In genomic region chr9:14342041-14342668, GRCm38 (mm10) we compare ENCODE assay signal across 9 mouse cellular contexts. TPM values are rescaled to one million over a fixed set of nuclear protein-coding genes. Genes with fewer than 3 reads are reported as not detected.
A peak's percentile ranks its signal among the peaks of the same experiment; 100 is the strongest.
DNase-seq lines count a peak whose midpoint lies in the region; ATAC-seq lines count a peak whose summit lies in the region.
"Had no signal": no experiment of that assay in that cellular context is flagged by ENCODE, and none has a peak within 500 bp of the region (broad histone marks: within the 10 kb centered on the region; RNA-seq: fewer than 3 reads in every experiment).

No protein-coding gene starts in this region.

- peak; percentile 85 to 86 for DNase-seq in B cell, adult 2 months
- peak; percentile 40 for DNase-seq in adrenal gland, adult 8-10 months
- DNase-seq in embryo, embryonic 9.5 days (ENCODE audit: extremely low spot score), result peak; percentile 72
- DNase-seq in kidney, postnatal 14 days, result peak; percentile 79
- DNase-seq in testis, postnatal 10 days (ENCODE audit: low spot score), result peak; percentile 84

- no peak overlapping the region for H3K27ac ChIP-seq in heart, embryonic 12.5 days (ENCODE audit: poor library complexity, severe bottlenecking)
- no peak overlapping the region for H3K27ac ChIP-seq in liver, embryonic 12.5 days
- no peak overlapping the region for H3K27ac ChIP-seq in neural tube, embryonic 14.5 days (ENCODE audit: low read depth, low read length)
- H3K27ac ChIP-seq: embryonic facial prominence, embryonic 13.5 days had no signal

- no peaks in the 10 kb centered on the region for H3K9me3 ChIP-seq in heart, embryonic 12.5 days (replicated peaks)
- no peaks in the 10 kb centered on the region for H3K9me3 ChIP-seq in liver, embryonic 12.5 days (replicated peaks)
- H3K9me3 ChIP-seq in neural tube, embryonic 14.5 days (ENCODE audit: control insufficient read depth, low read length), result no peaks in the 10 kb centered on the region
- H3K9me3 ChIP-seq: embryonic facial prominence, embryonic 13.5 days had no signal

- no peak overlapping the region for H3K4me3 ChIP-seq in heart, embryonic 12.5 days
- no peak overlapping the region for H3K4me3 ChIP-seq in liver, embryonic 12.5 days
- H3K4me3 ChIP-seq in neural tube, embryonic 14.5 days (ENCODE audit: low read depth, low read length), result no peak overlapping the region
- H3K4me3 ChIP-seq: embryonic facial prominence, embryonic 13.5 days had no signal

- no peak overlapping the region for H3K4me2 ChIP-seq in heart, embryonic 12.5 days
- no peak overlapping the region for H3K4me2 ChIP-seq in liver, embryonic 12.5 days
- no peak overlapping the region for H3K4me2 ChIP-seq in neural tube, embryonic 14.5 days (ENCODE audit: low read depth, low read length)
- H3K4me2 ChIP-seq: embryonic facial prominence, embryonic 13.5 days had no signal

- ATAC-seq in heart, embryonic 12.5 days (ENCODE audit: insufficient number of reproducible peaks, low FRiP score), result 0 out of 2 replicates have a peak, but pooled peaks have one; percentile 51
- 0 out of 2 replicates have a peak, but pooled peaks have one; percentile 27 for ATAC-seq in liver, embryonic 12.5 days
- peak; percentile 93 for ATAC-seq in neural tube, embryonic 14.5 days (ENCODE audit: low read depth)

- 58% methylated on average over 4 of the region's 4 CpGs for WGBS in heart, embryonic 12.5 days
- WGBS in liver, embryonic 12.5 days (ENCODE audit: insufficient replicate concordance), result 50% methylated on average over 4 of the region's 4 CpGs
- 60% methylated on average over 4 of the region's 4 CpGs for WGBS in neural tube, embryonic 14.5 days

- H3K27me3 ChIP-seq in heart, embryonic 12.5 days (replicated peaks), result 0 out of 2 replicates have a peak, but pooled peaks cover 15% of the 10 kb centered on the region
- H3K27me3 ChIP-seq in liver, embryonic 12.5 days (replicated peaks), result peaks cover 4% of the 10 kb centered on the region; the same call in 1 of the 2 replicates
- H3K27me3 ChIP-seq in neural tube, embryonic 14.5 days (ENCODE audit: control insufficient read depth, insufficient read depth, low read length), result no peaks in the 10 kb centered on the region
- H3K27me3 ChIP-seq: embryonic facial prominence, embryonic 13.5 days had no signal

- H3K4me1 ChIP-seq in heart, embryonic 12.5 days (replicated peaks), result no peaks in the 10 kb centered on the region
- no peaks in the 10 kb centered on the region for H3K4me1 ChIP-seq in liver, embryonic 12.5 days
- no peaks in the 10 kb centered on the region for H3K4me1 ChIP-seq in neural tube, embryonic 14.5 days (ENCODE audit: control insufficient read depth, insufficient read depth, low read length)

- H3K9ac ChIP-seq in heart, embryonic 12.5 days, result no peak overlapping the region
- H3K9ac ChIP-seq in liver, embryonic 12.5 days, result no peak overlapping the region
- no peak overlapping the region for H3K9ac ChIP-seq in neural tube, embryonic 14.5 days (replicated peaks; ENCODE audit: low read depth, low read length)
- H3K9ac ChIP-seq: embryonic facial prominence, embryonic 13.5 days had no signal

- no peaks in the 10 kb centered on the region for H3K36me3 ChIP-seq in heart, embryonic 12.5 days
- H3K36me3 ChIP-seq in liver, embryonic 12.5 days, result no peaks in the 10 kb centered on the region
- no peaks in the 10 kb centered on the region for H3K36me3 ChIP-seq in neural tube, embryonic 14.5 days (ENCODE audit: control insufficient read depth, insufficient read depth, low read length)
- H3K36me3 ChIP-seq: embryonic facial prominence, embryonic 13.5 days had no signal

RNA-seq across cellular contexts. Expression of gene Endod1, which starts 39.2 kb away (rescaled TPM):
- 10 to 100 TPM; 13.3 to 20.5 (median 15.6) TPM for total RNA-seq in adrenal gland, adult 8-10 months (2022)
- 10.7 TPM in 2 replicates for polyA plus RNA-seq in heart, embryonic 12.5 days (2016; fragmentation: Nextera tagmentation; extraction: Ambion mirVana)
- polyA plus RNA-seq in liver, embryonic 12.5 days (2016; fragmentation: Nextera tagmentation; extraction: Ambion mirVana), result 36.8 and 40.3 TPM in 2 replicates
- 32.3 and 42.2 TPM in 2 replicates for polyA plus RNA-seq in neural tube, embryonic 14.5 days (2014; fragmentation: Nextera tagmentation; extraction: Ambion mirVana)

Comparison
In these comparisons a context has a peak if more than half of its experiments do, and no peak if none do; other contexts are left out.
1. ATAC-seq: peak in every context shown above with its lines; median percentile 93 in neural tube, embryonic 14.5 days; 51 in heart, embryonic 12.5 days; 27 in liver, embryonic 12.5 days.